Mouse (Mus musculus): ENCODE measurements around the gene Plscr2.
"Not testable (repeated sequence)": the region's sequence is repeated elsewhere in the genome, so short reads cannot be mapped to it uniquely, and the experiment has no call there.

The Plscr2 gene

DNA sequence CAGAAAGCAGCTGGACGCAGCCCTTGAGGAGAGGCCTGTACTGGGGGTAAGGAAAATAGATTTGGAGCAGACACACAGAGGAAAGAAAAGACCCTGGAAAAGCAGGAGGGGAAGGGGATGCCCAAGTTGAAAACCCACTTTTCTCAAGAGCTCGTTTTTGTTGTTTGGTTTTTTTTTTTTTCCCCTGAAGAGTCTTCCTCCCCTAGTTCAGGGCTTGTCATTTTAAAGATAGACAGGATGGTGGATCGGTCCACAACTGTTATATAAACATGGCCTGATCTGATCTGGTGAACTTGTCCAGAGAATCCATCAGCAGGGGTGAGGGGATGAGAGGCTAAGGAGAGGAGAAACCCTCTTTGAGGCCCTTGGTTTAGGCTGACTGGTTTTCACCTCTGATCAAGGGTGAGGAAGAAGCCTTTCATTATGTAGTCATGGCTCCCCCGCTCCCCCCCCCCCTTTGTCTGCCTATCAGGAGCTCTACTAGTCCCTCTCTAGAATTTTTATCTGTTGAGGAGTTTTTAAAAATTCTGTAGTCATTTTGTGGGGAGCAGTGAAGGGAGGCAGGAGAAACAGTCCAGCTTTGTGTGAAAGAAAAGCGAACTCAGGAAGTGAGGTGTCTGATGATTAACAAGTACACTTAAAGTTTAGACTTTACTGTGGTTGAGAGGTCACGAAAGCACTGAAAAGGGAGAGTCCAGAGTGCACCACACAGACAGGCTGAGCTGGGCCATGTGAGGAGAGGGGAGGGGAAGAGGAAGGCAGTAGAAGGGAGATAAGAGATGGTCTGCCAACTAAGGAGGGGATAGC is 1.2 kb upstream of the Plscr2 start:
- peak; percentile 12 for DNase-seq

DNA sequence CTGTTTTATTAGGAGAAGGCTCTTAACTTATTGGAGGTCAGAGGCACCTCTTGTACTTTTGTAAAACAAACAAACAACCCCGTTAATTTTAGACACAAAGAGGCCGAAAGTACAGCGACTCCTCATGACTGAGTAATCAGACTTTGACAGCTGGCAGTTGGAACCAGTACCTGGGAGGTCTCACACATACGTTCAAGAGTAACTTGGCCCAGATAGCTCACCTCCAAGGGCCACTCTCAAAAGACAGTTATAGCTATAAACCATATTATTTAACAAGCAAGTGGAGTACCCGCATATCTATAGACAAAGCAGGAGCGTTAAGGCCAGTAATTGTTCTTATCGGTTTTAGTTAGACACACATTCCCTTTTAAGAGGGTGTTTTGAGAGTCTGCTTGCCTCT is 958 bp downstream of the Plscr2 start:
- no peak for DNase-seq

DNA sequence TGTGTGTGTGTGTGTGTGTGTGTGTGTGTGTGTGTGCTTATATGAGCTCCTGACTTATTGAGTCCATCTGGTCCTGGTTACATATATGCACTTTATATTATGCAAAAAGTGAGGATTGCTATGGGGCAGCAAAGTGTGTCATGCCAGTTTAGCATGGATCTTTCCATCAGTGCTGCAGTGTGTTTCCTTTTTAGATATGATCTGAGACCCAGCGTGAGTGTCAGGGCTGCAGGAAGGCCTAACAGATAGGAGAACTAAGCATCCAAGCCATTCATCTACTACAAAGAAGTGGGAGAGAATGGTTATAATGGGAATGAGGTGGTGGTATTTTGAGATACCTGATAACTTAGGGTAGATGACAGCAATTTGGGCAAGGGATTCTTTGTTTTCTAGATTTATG is 4.6 kb downstream of the Plscr2 start:
- DNase-seq = no peak

DNA sequence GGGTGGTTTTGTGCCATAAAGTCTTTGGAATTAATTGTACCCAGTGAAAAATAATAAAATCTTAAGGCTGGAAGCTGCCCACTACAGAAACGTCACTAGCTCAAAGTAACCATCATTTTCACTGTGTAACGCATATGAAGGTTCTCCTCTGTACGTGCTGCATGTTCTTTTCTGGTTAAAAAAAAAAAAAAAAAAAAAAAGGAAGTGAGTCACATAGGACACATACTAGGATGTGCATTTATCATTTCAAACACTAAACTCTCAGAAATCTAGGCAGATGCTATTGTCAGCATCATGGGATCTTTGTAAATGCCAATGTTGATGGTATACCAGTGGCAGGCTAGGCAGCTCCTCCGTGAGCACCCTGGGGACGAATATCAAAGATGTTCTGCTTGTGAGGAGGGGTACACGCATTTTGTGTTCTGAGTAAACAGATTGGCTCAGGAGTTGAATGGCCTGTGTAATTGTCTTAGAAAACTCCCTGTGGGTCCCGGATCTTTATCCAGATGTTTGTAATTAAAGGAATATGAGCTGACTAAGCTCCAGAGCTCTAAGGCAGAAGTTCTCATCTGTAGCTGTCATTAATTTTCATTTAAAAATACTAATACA is 7.3 kb downstream of the Plscr2 start:
- DNase-seq = peak; percentile 13

DNA sequence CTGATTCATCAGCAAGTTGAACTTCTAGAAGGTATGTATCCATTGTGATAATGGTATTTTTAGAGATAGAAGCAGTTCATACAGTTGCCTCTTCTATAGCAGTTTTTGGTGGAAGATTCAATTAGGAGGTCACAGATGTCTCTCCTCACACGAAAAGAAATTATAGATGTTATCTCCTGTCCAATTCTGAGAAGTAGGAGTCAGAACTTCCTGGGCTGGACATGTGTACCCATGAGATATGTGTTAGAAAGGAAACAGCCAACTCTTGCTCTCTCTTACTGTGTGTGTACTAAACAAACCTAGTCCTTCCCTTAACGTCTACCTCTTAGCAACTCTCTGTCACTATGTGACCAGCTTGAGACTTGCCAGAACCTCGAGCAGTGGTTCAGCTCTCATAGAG is 14.3 kb downstream of the Plscr2 start:
- no peak for DNase-seq

DNA sequence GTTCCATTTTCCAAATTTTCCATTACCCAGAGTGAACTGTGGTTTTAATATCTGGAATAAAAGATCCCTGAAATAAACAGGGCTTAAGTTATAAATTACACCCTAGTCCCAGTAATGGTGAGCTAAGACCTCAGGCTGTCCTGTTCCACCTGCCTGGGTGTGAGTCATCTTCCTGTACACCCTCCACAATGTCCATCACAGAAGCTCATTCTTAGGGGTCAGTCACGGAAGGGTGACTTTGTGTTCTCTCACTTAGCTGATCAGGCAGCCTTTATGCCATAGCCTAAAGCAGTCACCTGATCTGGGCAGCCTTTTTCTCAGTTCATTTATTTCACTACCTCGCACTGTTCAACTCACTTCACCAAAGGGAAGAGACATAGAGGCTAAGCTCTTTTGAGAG is 16.8 kb downstream of the Plscr2 start:
- DNase-seq = no peak

DNA sequence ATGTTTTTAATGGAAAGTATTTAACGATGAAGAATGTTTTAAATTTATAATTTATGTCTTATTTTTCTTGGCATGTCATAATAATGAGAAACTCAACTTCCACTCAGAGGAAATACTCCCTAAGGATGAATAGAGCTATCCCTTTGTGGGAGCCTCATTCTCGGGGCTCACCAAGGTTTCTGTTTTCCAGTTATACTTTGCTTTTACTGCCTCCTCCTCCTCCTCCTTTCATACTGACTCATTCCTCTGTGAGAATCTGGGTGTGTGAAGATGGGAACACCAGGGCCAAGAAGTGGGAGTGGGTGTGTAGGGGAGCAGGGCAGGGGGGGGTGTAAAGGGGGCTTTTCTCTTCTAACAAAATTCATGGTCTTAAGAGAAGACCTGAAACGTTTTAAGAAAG is 17.5 kb downstream of the Plscr2 start:
- DNase-seq = no peak

DNA sequence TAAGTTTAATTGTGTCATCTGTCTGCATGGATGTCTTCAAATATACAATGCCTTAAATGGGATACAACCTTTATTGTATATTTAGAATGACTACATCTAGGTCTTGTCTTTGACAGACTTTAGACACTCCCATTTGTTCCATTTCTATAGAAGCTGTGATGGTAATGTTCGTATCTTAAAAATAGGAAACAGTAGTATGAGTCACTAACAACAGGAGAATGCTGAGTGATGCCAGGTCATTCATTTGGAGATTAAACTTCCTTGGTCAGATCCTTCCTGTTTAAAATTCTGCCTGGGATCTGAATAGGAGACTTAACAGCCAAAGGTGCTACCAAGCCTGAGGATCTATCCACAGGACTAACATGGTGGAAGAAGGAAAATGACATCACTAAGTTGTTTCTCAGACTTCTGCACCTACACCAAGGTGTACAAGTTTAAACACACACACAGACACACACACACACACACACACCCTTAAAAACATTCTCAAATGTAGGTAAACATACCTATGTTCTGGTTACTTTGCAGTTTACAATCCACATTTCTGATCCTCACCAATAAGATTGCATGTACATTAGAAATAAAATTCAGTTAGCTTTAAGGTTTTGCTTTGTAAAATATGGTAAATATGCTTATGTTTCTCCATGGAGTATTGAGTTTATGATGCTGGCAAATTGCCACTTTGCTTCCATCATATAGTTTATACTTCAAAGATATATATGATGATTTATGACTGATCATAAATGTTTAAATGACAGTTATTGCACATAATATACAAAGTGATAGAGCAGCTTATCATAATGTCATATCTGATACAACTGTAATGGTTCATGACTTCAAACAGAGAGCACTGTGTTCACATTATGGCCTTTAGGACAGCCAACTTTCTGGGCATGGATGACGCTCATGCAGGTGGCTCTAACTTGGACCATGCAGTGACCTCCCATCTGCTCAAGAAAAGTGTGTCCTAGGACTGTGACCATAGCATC is 18.5 kb downstream of the Plscr2 start:
- DNase-seq = no peak

DNA sequence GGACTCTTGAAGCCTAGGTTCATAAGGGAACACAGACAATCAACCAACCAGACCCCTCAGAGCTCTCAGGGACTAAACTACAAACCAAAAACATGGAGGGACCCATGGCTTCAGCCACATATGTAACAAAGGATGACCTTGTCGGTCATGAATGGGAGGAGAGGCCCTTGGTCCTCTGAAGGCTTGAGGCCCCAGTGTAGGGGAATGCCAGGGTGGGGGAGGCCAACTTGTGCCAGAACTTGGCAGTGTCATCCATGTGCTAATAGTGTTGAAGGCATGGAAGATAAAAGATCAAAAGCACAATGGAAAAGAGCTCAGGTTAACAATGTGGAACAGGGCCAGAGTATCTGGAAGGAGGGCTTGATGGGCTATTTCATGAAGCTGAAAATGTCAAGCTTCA is 22.9 kb downstream of the Plscr2 start:
- DNase-seq = no peak

DNA sequence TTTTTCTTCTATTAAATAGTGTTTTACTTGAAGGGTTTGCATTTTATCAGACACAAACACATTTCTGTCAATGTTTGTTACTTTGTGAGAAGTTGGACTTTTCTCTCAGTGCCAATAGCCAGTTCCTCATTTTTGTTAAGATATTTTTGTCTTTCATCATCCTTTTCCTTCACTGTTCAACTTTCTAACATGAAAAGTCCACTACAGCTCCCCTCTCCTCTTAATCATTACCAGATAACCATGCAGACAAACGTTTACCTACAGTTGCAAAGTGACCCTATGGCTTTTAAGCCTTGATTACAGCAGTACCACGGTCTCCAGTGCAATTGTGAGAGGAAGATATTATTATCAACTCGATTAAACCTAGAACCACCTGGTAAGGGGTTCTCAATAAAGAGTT is 25.8 kb downstream of the Plscr2 start:
- DNase-seq = no peak

DNA sequence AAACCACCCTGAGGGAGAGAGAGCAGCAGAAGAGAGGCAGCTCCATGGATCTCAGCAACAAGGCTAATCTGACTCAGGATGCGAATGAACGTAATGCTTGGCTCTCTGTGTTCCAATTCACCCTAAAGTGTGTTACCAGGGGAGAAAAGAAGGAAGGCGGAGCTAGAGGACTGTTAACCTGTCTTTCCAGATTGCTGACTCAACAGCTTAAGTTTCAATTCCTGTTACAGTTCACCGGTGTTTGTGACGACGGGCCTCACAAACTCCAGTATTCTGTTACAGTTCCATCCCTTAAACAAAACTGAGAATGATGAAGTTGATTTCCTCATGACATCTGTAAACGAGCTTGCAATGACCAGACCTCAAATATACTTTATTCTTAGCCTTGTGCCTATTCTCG is 29.7 kb downstream of the Plscr2 start:
- DNase-seq = no peak

DNA sequence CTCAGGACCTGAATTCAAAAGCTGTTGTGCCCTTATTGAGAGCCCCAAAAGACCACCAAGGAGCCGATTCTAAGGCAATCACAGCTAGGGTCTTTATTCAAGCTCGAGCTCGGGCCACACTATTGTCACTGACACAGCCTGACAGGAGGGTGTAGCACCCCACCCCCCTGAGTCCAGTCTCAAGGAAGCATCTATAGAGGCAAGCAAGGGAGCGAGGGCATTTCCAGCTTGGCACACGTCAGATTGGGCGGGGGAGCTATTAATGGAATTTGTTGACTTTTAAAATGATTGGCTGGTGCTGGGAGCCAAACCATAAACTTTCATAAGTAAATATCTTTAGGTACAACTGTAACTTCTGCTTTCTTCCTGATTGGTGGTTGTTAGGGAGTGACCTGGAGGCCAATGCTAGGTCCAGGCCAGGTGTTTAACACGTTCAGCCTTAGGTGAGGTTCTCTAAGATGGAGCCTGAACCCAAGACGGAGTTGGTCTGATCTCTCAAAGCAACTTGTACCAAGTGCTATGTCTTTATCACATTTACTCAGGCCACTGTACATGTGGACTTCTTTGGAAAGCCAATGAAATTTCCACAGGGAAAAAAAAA is 30.3 kb downstream of the Plscr2 start:
- no peak for DNase-seq

DNA sequence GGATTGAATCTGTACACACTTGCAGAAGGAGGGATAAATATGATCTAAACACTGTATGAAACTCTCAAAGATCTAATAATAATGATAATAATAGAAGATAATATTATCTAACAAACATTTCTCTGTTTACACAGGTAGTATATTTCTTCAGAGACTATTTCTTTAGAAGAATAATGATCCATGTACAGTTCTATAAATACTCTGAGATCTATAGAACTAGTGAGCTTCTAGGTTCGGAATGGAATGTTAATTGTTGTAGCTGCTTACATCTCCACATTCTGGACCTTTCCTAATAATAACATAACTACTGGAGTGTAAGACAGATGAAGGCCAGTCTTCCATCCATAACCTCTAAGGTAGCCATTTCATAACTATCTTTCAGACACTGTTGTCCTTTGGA is 33.7 kb downstream of the Plscr2 start, which contains the start of gene 1700057G04Rik:
1700057G04Rik (plus strand) TSS at position 301 of the 400 bp plus-strand sequence.
- DNase-seq = no peak

DNA sequence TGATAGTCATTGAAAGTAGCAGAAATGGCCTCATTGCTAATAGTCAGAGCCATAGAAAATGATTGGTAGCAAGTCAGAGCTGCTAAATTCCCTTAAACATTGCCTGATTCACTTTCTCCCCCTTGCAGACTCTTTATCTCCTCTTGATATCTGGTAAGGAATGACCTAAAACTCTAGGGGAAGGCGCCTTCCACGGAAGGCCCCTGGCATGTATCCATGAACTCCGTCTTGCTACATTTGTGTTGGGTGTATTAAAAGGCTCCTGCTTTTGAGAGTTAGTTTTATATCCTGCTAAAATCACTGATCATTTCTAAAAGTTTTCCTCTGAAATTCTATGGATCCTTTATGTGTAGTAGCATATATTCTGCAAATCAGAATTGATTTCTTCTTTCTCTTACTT is 41.4 kb downstream of the Plscr2 start:
- no peak for DNase-seq

DNA sequence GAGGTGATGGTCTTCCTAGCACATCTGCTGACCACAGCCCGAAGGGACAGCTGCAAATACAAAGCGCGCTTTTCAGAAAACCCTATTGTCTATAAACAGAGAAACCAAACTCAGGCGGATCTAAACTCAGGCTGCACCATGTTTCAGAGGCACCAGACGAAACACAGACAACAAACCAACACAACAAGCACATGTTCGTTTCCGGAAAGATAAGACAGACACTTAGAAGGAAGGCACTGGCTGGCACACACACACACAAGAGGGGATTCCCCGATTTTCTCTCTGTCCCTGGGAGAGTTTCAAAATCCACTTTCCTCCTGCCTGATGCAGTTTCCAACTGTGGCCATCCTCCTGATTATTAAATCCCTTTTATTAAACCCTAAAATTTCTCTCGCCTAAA is 50.5 kb downstream of the Plscr2 start:
- DNase-seq = not testable (repeated sequence)

DNA sequence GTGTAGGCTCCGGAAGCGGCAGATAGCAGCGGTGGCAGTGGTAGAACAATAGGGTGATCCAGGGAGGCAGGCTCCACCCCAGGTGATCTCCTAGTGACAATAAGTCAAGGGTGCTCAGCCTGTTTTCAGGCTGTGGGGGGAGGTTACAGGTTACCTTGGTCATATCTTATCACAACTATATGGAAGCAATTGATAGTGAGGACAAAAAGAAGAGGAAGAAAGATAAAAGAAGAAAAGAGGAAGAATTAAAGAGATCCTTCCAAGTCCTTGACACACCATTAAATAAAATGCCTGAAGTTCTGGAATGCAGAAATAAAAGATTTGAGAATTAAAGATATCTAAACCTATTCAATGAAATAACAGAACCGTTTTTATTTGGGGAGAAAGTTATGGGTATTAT is 51.4 kb downstream of the Plscr2 start:
- DNase-seq = no peak

DNA sequence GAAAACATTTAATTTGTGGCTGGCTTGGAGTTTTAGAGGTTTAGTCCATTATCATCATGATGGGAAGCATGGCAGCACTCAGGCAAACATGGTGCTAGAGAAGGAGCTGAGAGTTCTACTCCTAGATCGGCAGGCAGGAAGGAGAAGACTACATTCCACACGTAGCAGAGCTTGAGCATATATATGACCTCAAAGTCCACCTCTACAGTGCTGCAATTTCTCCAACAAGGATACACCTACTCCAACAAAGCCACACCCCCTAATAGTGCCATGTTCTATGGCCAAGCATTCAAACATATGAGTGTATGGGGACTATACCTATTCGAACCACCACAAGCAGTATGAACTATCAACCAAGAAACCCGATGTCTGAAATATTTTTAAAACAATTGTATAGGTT is 56.0 kb downstream of the Plscr2 start:
- no peak for DNase-seq

DNA sequence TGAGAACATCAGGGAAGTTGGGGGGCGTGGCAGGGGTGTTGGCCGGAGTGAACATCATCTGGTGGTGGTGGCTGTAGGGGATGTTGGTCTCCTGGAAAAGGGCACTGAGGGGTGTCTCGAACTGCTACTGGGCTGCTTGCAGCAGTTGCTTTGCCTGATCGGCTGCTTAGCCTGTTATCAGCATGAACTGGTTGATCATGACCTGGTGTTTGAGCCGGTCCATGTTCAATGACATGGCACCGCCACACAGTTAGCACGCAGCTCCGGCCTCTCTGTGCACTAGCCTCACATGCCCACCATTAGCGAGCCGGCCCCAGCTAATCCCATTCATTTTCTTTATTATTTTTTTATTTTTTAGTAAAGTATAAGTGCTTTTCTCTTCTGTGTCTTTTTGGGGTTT is 59.4 kb downstream of the Plscr2 start:
- DNase-seq = no peak

DNA sequence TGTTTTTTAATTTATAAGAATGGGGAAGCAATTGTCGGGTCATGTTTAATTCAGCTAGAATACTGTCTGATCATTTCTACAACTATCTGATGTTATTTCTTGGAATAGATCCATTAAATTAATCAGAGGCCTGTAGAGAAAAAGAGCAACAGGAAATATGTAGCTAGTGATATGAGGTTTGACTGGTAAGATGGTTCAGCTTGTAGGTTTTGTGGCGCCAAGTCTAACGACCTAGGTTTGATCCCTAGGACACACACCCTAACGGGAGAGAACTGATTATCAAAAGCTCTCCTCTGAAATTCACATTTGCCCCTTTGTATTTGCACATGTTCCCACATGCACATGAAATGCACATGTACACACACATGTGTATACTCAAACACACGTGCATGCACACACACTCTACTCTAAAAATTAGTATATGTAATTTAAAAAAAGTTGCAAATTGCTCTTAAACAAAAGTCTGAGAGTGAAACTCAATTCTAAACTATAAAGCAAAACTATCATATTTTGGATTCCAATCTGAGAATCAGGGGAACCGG is 59.9 kb downstream of the Plscr2 start:
- no peak for DNase-seq

DNA sequence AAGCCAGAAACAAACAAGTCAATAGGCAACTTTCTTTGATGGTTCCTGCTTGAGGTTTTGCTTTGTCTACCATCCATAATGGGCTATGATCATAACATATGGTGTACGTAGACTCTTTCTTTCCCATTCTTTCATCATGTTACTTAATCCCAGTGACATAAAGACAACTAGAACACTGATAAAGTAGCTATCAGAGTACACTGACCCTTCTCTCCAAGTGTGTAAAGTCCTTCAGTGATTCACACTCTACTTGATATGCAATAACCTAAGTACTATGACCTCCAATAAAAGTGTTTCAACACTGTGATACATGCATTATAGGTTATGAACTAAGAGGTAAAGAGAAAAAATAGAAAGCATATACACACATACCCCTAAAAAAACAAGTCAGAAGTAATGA is 61.7 kb downstream of the Plscr2 start:
- no peak for DNase-seq

DNA sequence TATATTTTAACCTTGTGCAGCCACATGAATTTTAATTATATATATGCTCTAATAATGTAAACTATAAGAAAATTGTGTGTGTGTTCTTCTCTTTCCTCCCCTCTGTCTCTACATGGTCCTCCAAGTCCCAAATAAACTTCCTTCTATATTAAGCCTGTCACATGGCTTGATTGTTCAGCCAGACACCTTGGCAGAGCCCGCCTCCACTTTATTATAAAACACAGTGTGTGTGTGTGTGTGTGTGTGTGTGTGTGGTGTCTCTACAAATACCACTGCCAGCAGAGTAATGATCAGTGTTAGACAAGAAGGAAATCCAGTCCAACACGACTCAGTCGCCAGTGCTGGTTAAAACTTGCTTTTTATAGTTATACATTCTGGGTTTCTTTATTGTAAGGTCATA is 62.3 kb downstream of the Plscr2 start:
- DNase-seq = no peak

DNA sequence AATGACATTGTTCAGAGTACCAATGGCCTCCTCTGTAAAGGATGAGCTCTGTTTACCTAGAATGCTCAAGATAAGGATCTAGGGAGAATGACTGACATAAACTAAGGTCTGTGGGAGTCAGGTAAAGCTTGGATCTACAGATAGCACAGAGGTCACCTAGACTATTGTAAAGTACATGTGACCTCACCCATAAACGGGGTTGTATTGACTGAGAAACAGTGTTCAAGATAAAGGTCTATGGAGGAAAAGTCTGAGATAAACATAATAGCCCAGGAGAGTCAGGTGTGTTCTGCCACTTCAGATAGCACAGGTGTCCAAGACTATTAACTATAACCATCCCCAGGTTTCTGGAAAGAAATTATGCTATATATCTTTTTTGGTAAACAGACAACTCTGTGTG is 63.6 kb downstream of the Plscr2 start:
- DNase-seq = no peak
